Mouse (Mus musculus): ENCODE results near the gene Zfp747.
"Not testable (repeated sequence)": the region's sequence is repeated elsewhere in the genome, so short reads cannot be mapped to it uniquely, and the experiment has no call there.

Zfp747 gene

GRCm38 (mm10) chr7:127371213-127371612, 4.6 kb downstream of the Zfp747 start:
- no peak for DNase-seq

DNA sequence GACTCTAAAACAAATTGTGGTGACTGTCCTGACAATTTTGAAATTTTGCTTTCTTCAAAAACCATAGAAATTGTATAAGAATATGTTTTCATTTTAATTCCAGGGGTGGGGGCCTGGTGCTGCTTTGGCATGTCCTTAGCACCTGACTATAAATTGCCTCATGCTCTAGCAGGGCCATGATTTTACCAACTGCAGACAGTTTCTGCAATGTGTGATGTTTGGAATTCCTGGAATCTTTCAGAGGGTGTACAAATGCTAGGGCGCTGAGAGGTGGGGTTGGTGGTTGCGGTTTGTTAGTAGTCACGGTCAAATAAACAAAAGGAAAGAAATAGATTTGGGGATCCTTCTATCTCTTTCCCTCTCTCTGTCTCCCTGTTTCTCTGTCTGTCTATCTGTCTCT, 9.6 kb downstream of the Zfp747 start:
- no peak for DNase-seq

- DNase-seq, result peak in 1 of 2 experiments; percentile 11
Observed at GRCm38 (mm10) chr7:127364166-127364565, 11.7 kb downstream of the Zfp747 start.

DNA sequence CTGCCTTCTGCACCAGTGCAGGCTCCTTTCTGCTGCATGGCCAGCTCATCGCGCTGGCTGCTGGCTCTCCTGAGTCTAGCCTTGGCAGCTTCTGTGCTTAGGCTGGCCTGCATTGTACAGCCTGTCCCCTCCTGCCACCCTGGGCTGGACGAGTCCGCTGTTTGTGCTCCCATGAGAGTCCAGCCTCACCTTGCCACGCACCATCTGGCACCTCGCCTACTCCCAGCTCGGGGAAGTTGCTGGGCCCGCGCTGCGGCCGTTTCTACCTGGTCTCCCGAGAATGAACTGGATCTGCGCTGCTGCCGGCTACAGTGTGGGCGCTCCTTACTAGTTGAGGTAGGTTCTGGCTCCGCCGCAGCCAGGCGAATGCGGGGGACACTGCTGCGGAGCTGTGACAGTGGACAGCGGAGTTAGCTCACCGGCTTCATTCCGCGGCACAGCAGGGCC, 12.4 kb downstream of the Zfp747 start:
- DNase-seq, result peak; percentile 53 to 67

- peak in 1 of 2 experiments; percentile 53 for DNase-seq
Observed at GRCm38 (mm10) chr7:127362418-127362817, 13.4 kb downstream of the Zfp747 start.

- peak in 1 of 2 experiments; percentile 41 for DNase-seq
Observed at GRCm38 (mm10) chr7:127361449-127361848, 14.4 kb downstream of the Zfp747 start.

GRCm38 (mm10) chr7:127360265-127360664, 15.6 kb downstream of the Zfp747 start:
- no peak for DNase-seq

DNA sequence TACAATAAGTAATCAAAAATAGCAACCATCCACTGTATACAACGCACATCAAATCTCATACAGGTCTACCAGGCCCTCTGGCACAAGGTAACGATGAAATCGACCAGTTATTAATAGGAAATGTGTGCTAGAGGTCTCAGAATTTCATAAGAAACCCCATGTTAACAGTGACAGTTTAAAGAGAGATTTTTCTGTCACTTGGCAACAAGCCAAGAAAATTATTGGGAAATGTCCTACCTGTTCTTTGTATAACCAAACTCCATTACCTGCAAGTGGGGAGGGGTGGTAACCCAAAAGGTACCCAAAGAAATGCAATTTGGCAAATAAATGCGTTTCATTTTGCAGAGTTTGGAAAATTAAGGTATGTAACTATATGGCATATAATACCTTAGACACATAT, 17.4 kb downstream of the Zfp747 start:
- no peak for DNase-seq

DNA sequence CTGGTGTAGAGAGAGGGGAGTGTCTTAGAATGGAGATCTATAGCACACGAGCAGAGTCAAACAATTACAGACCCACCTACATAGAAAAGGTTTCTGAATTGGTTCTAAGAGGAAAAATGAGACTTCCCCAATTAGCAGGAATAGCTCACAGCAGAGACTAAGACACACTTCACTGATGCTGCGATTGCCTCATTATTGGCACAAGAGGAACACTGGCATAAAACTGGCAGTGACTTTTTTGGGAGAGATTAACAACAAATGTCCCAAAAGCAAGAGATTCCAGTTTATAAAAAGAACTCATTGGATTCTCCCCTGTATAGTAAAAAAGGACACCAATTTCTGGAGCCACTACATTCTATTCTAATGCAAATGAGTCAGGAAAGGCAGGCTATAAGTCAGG, 18.0 kb downstream of the Zfp747 start:
- DNase-seq, result no peak

DNA sequence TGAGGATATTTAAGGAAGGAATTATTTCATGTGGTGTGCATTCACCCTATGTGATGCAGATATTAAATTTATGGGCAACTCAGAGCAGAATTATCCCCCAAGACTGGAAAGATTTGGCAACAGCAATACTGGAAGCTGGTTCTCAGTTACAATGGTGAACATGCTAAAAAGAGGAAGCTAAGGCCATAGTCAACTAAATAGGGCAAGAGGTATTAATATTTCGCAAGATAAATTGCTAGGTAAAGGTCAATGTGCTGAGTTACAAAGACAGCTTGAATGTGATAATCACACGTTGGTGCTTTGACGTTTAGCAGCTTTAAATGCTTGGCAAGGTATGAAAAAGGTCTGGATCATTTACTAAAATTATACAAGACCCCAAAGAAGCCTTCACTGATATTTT, 20.1 kb downstream of the Zfp747 start:
- DNase-seq, result no peak

DNA sequence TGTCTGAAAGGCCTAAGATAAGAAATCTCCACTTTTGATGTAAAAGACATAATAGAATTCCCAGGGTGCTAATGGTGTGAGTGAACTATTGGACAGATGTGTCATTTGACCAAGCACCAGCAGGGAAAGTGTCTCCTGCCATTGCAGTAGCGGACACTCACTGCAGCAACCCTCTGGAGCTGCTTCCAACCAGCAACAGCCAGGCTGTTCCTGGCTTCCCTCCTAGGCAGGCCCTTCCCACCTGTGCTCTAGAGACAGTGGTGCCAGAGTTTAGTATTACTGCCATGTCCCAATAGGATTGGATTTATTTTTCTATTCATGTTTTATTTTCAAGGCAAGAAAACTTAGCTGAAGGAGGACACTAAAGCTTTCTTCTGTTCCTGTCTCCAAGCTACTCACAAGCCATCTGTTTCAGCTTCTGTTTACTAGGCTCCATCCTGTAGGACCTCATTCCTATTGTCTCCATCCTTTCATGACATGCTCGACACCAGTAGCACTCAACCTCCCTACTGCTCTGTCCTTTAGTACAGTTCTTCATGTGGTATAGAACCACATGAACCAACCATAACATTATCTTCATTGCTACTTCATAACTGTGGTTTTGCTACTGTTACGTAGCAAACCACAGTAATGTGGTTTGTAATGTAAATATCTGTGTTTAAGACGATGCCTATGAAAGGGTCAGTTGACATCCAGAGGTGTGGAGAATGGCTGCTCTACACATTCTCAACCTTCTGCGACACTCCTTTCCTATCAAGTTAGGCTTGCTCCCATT, 24.4 kb downstream of the Zfp747 start:
- no peak for DNase-seq

- DNase-seq, result peak; percentile 66 to 81
Observed at GRCm38 (mm10) chr7:127346676-127347075, 29.2 kb downstream of the Zfp747 start.

DNA sequence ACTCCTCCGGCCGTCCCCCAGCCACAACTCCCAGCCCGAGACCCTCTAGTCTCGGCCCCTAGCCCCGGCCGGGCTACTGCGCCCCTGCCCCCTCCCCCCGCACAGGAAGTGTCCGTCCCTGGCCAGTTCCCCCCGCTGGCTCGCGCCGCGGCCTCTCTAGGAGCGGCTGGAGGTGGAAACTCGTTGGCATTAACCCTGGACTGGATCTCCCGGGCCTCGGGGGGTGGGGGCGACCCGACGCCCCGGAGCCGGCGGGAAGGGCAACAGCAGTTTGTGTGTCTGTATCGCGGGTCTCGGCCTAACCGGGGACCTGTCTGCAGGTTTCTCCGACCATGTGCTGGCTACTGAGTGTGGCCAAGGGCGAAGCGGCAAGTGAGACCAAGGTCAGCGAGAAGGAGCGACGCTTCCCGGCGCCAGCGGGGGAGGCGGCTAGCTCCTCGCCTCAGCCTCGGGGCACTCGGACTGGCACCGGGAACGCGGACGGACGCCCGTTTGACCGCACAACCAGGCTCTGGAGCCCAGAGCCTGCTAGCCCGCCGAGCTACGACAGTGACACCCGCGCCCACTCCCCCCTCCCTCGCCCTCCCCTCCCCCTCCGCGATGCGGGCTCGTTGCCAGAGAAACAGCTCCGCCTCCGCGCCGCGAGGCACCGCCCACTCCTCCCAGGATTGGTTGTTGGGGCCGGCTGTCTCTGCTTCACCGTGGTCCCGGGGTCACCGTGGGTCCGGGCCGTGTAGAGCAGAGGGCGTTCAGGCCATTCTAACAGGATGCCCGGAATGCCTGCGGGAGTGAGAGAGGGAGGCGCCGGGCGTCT, 30.1 kb downstream of the Zfp747 start, which contains the start of gene Zfp768:
TSS of gene Zfp768 (minus strand) at position 78 of the 814 bp plus-strand sequence.
- peak; percentile 97 for DNase-seq

DNA sequence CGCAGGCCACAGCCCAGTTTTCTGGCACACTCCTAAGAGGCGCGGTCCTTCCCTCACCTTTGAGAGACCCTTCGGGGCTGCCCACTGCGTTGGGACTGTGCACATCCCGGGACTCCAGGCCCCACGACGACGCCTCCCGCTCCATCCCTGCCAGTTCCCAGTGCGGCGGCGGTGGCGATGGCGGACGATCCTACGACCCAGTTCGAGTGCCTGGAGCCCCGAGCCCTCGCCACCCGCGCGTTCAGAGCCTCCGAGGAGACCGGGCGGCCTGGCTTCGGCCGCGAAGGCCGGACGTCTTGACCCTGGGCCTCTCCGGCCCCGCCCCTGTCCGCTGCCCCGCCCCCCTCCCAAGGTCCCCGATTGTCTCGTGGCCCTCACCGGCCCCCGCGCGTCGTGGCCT, 30.8 kb downstream of the Zfp747 start:
- DNase-seq, result no peak

GRCm38 (mm10) chr7:127344371-127344770, 31.5 kb downstream of the Zfp747 start:
- DNase-seq, result peak in 1 of 2 experiments; percentile 9

DNA sequence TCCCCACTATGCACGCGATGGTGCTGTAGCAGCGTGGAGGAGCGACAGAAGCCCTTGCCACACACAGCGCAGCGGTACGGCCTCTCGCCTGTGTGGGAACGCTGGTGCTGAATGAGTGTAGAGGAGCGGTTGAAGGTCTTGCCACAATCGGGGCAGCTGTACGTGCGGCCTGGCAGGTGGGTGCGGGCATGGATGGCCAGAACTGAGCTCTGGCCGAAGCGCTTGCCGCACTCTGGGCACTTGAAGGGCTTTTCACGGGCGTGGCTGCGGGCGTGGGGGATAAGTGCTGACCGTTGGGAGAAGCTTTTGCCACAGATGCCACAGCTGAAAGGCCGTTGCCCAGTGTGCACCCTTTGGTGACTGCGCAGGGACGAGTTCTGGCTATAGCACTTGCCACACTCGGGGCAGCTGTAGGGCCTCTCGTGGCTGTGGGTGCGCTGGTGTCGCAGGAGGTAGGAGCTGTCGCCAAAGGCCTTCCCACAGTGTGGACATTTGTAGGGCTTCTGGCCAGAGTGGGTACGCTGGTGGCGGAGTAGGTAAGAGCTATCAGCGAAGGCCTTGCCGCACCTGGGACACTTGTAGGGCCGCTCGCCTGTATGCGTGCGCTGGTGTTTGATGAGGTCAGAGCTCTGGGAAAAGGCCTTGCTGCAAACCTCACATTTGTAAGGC, 32.4 kb downstream of the Zfp747 start:
- DNase-seq, result no peak

DNA sequence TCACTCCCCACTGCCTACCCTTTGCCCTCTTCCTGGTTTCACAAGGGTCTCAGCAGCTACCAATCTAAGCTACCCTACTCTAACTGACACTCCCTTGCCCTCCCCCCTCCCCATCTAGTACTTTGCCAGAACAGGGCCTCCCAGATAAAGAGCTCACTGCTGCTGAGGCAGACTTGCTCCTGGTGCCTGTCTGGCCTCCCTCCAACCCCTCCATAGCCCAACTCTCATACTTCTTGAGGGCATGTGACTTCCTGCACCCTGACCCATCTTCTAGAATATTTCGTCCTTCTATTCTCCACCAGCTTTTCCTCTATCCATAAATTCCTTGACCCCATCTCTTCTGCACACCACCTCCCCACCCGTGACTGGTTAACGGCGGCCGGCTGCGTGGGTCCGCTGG, 33.0 kb downstream of the Zfp747 start:
- no peak for DNase-seq

DNA sequence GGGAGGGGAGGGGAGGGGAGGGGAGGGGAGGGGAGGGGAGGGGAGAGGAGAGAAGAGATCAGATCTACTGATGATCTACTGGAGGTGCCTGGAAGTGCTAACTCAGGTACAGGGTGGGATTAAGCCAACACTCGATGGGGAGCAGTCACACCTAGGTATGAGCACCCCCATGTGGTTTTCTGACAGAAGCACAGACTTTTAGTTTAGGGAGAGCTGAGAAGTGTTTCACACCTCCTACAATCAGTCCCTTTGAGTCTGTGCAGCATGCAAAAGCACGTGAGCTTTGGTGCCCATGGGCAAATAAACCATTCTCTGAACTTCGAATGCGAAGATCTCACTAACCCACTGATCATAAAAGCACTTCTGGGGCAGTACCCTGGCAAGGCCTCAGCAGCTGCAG, 33.5 kb downstream of the Zfp747 start:
- DNase-seq, result peak in 1 of 2 experiments; percentile 26

DNA sequence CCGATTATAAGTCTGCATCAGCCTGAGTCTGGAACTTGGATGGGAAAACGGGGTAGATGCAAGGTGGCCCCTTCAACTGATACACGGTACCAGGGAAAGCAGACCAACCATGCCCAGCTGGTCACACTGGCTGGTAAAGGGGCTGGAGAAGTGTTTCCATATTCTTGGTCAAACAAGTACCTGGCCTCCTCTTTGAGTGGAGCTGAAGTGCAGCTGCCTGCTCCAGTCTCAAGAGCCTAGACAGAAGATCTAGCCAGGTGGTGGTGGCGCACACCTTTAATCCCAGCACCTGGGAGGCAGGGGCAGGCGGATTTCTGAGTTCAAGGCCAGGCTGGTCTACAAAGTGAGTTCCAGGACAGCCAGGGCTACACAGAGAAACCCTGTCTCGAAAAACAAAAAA, 34.0 kb downstream of the Zfp747 start:
- DNase-seq, result not testable (repeated sequence)

DNA sequence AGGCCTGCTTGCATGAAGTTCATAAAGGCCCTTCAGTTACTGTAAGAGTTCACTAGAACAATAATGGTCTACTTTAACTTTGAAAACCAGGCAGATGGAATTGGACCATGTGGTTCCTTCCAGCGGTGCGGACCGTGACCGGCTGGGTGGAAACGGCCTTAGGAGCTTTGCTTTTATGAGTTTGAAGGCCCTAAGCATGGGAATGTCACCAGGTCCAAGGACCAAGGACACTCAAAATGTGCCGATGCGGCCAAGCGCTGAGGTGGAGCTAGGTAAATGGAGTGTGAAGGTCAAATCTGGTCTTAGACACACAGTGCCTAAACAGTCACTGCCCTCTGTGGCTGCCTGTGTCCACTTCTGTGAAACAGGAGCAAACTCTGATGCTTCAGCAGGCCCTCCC, 34.5 kb downstream of the Zfp747 start:
- peak in 1 of 2 experiments; percentile 58 for DNase-seq

DNA sequence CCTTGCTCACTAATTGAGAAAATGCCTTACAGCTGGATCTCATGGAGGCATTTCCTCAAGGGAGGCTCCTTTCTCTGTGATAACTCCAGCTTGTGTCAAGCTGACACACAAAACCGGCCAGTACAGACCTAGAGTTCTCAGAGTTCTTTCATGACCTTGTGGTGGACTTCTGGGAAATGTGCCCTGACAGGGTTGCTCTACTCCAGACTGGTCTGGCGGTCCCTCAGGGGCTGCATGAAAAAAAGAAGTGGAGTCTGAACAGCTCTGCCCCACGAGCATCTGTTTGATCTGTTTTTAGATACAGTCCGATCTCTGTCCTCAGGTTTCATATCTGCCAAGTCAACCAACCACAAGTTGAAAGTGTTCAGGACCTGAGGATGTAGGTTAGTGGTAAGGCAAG, 38.2 kb downstream of the Zfp747 start:
- peak in 1 of 2 experiments; percentile 16 for DNase-seq

GRCm38 (mm10) chr7:127335604-127336003, 40.2 kb downstream of the Zfp747 start:
- DNase-seq, result no peak

- no peak for DNase-seq
Observed at GRCm38 (mm10) chr7:127333240-127333639, 42.6 kb downstream of the Zfp747 start.

Data from kidney, postnatal 4 days (tissue).